Mouse (Mus musculus): Measurements from ENCODE around the gene Pdpr.

- no peak for TF ChIP-seq GATA1 (IDR thresholded peaks at IDR 0.05; ENCODE audit: borderline replicate concordance, low read length)
- no peak for TF ChIP-seq FLI1 (IDR thresholded peaks at IDR 0.05; ENCODE audit: low read length)
Measured at GRCm38 (mm10) chr8:111048694-111049093, 45.7 kb upstream of the Pdpr start.

Data from megakaryocyte, embryonic 14.5 days (primary cell).